Mouse (Mus musculus) spleen, adult 2 months (tissue): ENCODE results near the gene Adora1.

Experiments used
- CTCF ChIP-seq: fragments of 200-500 bp; IDR thresholded peaks from 2 replicates; pipeline ENCODE4 v1.5.1; 2011; ENCODE audit warnings: mild to moderate bottlenecking, inconsistent platforms; ENCODE audit not compliant: insufficient read depth, insufficient read length, insufficient replicate concordance; ENCODE audit errors: extremely low read depth
- POLR2A ChIP-seq: fragments of 200-500 bp; IDR thresholded peaks from 2 replicates; pipeline ENCODE4 v1.6.1; 2011; ENCODE audit warnings: low read depth, low read length, inconsistent platforms

GRCm38 (mm10) chr1:134184089-134184488 lies 51.1 kb downstream of the Adora1 start:
- TF ChIP-seq POLR2A = no peak
- TF ChIP-seq CTCF = no peak
